Mouse (Mus musculus): ENCODE results near the gene Olfr286. TPM values are rescaled to one million over a fixed set of nuclear protein-coding genes. Genes with fewer than 3 reads are reported as not detected.

Gene Olfr286
- total RNA-seq, 2 experiments from 2014 or later: not detected

Other genes starting within 250 kb of the Olfr286 start
- gene Col2a1, start 229.8 kb downstream of the Olfr286 start, total RNA-seq (2021): 1 to 10 TPM in 1 of 2 experiments, under 1 TPM in 1; 0.69 to 1.2 TPM
- 100 to 1,000 TPM; 309 to 311 TPM for gene Pfkm, start 141.9 kb downstream of the Olfr286 start, total RNA-seq (2021)
- gene Senp1, start 140.7 kb downstream of the Olfr286 start, total RNA-seq (2021): 10 to 100 TPM; 13.5 to 13.7 TPM
- gene Asb8, start 68.8 kb downstream of the Olfr286 start, total RNA-seq (2021): 10 to 100 TPM; 45.0 to 45.6 TPM
- 10 to 100 TPM; 18.2 to 18.7 TPM for gene Ccdc184, start 67.3 kb downstream of the Olfr286 start, total RNA-seq (2021)
- not detected for gene Olfr288, start 38.9 kb downstream of the Olfr286 start, total RNA-seq (2021)
- under 1 TPM in 1 of 2 experiments, not detected in 1; 0.16 TPM for gene Gm44579, start 13.5 kb downstream of the Olfr286 start, total RNA-seq (2021)
- gene Olfr287, start 13.4 kb downstream of the Olfr286 start, total RNA-seq (2021): 1 to 10 TPM; 1.9 to 2.3 TPM
- gene H1fnt, start 22.8 kb upstream of the Olfr286 start, total RNA-seq (2021): not detected
- gene Zfp641, start 61.7 kb upstream of the Olfr286 start, total RNA-seq (2021): 1 to 10 TPM; 5.7 to 6.7 TPM
- gene Olfr285, start 82.9 kb upstream of the Olfr286 start, total RNA-seq (2021): not detected
- gene Olfr284, start 106.5 kb upstream of the Olfr286 start, total RNA-seq (2021): not detected
- gene Olfr283, start 146.5 kb upstream of the Olfr286 start, total RNA-seq (2021): not detected
- not detected for gene Olfr282, start 196.8 kb upstream of the Olfr286 start, total RNA-seq (2021)
- not detected for gene Olfr281, start 218.1 kb upstream of the Olfr286 start, total RNA-seq (2021)
- not detected for gene OR5BS1P, start 235.4 kb upstream of the Olfr286 start, total RNA-seq (2021)
- gene Lalba, start 248.3 kb upstream of the Olfr286 start, total RNA-seq (2021): not detected